Mouse (Mus musculus) myocyte (in vitro differentiated cells): ENCODE data around the gene Cldn4.

Source experiments
- CEBPB ChIP-seq: IDR thresholded peaks from 2 replicates; pipeline ENCODE4 v1.6.1; 2011; ENCODE audit warnings: mild to moderate bottlenecking, moderate library complexity; ENCODE audit not compliant: poor library complexity, insufficient read depth, severe bottlenecking
- MAX ChIP-seq: IDR thresholded peaks from one replicate; pipeline ENCODE4 v1.6.1; 2011; ENCODE audit warnings: low read depth, mild to moderate bottlenecking, control low read depth
- POLR2A ChIP-seq: IDR thresholded peaks from one replicate; pipeline ENCODE4 v1.6.1; 2011; ENCODE audit warnings: low read depth, mild to moderate bottlenecking, control low read depth, moderate library complexity; ENCODE audit not compliant: insufficient read length
- POLR2AphosphoS2 ChIP-seq: IDR thresholded peaks from one replicate; pipeline ENCODE4 v1.6.1; 2011; ENCODE audit warnings: low read depth, control low read depth; ENCODE audit not compliant: insufficient read length
- TCF12 ChIP-seq: IDR thresholded peaks from one replicate; pipeline ENCODE4 v1.6.1; 2011; ENCODE audit warnings: mild to moderate bottlenecking, control low read depth; ENCODE audit not compliant: poor library complexity, insufficient read depth, severe bottlenecking
- TCF3 ChIP-seq: IDR thresholded peaks from one replicate; pipeline ENCODE4 v1.6.1; 2011; ENCODE audit warnings: low read depth, control low read depth; ENCODE audit not compliant: insufficient read length
- USF1 ChIP-seq: IDR thresholded peaks from one replicate; pipeline ENCODE4 v1.6.1; 2011; ENCODE audit warnings: low read depth, mild to moderate bottlenecking, control low read depth, moderate library complexity

DNA sequence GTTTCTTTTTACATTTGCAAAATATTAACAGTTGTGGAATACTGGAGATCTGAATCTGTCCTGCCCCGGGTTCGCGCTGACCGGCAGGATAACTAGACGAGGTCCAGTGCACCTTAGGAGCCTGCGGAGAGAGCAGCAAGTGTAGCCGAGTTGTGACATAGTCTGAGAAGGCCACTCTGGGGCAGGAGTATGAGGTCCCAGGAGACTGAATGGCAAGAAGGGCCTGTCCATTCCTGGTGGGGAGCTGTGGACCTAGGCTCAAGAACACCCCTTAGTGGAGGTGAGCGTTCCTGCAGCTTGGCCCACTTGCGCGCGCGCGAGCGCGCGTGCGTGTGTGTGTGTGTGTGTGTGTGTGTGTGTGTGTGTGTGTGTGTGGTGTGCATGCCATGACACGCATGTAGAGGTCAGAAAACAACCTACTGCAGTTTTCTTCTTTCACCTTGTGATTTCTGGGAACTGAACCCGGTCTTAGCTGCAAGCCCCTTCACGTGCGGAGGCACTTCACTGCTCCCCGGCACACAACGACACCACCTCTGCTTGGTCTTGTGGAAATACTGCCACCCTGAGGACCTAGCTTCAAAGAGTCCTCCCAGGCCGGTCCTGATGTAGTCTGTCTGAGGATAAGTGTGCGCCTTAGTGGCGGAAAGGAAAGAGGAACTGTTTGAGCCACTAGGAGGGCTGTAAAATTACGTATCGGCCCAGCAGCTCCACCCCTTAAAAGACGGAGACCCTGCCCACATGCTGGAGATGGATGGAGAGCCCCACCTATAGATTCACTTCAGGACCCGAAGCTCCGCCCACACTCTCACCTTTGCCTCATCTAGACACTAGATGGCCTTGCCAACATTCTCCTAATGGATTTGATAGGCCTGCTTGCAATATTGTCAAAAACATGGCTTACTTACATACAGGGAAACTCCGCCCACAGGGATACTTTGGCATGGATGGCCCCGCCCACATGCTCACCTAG is 19.4 kb upstream of the Cldn4 start:
- TF ChIP-seq POLR2A = no peak
- no peak for TF ChIP-seq TCF12
- no peak for TF ChIP-seq TCF3
- TF ChIP-seq USF1 = no peak
- no peak for TF ChIP-seq CEBPB
- no peak for TF ChIP-seq MAX
- no peak for TF ChIP-seq POLR2AphosphoS2
